Mouse (Mus musculus) v-Abl transformed pro-B cells (cell line): ENCODE measurements around the gene Gal3st2c.
"Not testable (repeated sequence)": the region's sequence is repeated elsewhere in the genome, so short reads cannot be mapped to it uniquely, and the experiment has no call there.

Source experiments
- in situ Hi-C, 2 experiments: fragments of 400-800 bp; cut with MboI; formaldehyde crosslinking; loops; one replicate each; pipeline ENCODE4 v1.15.1; 2025; ENCODE audit not compliant: unreplicated experiment in 2 of 2

Gene Gal3st2c

GRCm38 (mm10) chr1:94040391-94040790 lies 50.1 kb downstream of the Gal3st2c start:
- in situ Hi-C loops, result no loop called here

DNA sequence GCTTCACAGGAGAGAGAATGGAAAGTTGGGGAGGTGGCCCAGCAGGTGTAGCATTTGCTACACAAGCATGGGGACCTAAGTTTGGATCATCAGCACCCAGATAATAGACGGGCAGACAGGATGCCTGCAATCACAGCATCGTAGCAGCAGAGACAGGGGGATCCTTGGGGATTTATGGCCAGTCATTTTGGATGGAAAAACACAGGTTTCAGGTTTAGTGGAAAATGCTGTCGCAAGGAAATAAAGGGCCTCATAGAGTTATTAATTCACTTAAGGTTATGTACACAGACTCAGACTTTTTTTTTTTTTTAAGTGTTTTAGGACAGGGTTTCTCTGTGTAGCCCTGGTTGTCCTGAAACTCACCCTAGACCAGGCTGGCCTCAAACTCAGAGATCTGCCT lies 55.2 kb downstream of the Gal3st2c start:
- in situ Hi-C loops, result no loop called here

- in situ Hi-C loops, result no loop called here
Observed at GRCm38 (mm10) chr1:94046544-94046943, 56.2 kb downstream of the Gal3st2c start.

GRCm38 (mm10) chr1:94051104-94051503 lies 60.8 kb downstream of the Gal3st2c start:
- in situ Hi-C loops, result no loop called here

DNA sequence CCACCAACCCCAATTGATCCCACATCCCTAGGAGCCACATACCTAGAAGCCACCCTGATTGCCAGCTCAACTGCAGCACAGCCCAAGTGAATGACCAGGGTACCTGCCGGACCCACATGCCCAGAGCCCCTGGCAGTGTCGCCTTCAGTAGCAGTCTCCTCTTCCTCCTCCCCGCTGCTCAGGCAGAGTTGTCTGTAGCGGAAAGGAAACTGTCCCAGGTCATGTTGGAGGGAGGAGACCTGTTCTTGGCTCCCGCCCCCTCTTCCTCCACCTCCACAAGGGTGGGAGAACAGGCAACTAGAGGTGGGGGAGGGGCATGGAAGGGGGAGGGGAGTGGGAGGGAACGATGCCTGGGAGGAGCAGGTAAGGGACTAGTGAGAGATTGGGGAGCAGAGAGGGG lies 62.1 kb downstream of the Gal3st2c start, which contains the start of gene Pdcd1:
TSS of gene Pdcd1 (minus strand) at position 181 of the 400 bp plus-strand sequence.
- in situ Hi-C loops, result no loop called here

DNA sequence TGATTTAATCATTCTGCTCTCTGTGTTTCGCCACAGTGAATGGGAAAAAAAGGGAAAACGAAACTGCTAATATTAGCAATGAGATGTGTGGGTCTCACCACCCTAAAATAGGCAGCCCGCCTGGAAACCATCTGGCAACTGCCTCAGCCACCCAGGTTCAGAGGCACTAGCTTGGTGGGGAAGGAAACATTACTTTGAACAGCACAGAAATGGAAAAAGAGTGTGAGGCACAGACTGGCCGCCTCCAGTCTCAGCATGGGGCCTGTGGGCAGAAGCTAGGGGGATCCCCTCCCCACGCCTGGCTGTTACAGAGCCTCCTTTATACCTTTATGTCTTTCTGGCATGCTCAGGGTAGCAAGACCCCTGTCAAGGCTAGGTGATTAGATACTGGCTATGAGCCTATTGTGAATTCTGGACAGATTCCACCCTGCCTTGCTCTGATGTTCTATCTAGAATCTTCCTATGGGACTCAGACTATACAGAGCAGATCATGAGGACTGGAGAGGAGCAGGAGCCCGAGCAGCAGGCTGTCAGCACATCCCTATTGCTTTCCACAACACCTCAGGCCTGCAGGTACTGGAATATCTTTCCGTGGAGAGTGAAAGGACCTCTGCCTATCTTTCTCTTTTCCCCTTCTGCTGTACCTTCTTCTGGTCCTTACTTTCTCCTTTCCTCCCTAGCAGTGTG lies 63.4 kb downstream of the Gal3st2c start:
- in situ Hi-C loops, result no loop called here

- in situ Hi-C loops, result no loop called here
Observed at GRCm38 (mm10) chr1:94054481-94054880, 64.2 kb downstream of the Gal3st2c start.

GRCm38 (mm10) chr1:94055966-94056365 lies 65.7 kb downstream of the Gal3st2c start:
- in situ Hi-C loops, result no loop called here

- in situ Hi-C loops, result no loop called here
Observed at GRCm38 (mm10) chr1:94057401-94057800, 67.1 kb downstream of the Gal3st2c start.

DNA sequence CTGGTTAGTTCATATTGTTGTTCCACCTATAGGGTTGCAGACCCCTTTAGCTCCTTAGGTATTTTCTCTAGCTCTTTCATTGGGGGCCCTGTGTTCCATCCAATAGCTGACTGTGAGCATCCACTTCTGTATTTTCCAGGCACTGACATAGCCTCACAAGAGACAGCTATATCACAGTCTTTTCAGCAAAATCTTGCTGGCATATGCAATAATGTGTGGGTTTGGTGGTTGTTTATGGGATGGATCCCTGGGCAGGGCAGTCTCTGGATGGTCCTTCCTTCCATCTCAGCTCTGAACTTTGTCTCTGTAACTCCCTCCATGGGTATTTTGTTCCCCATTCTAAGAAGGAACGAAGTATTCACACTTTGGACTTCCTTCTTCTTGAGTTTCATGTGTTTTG lies 68.0 kb downstream of the Gal3st2c start:
- in situ Hi-C loops, result not testable (repeated sequence)
